ENCODE assay signal across 9 mouse cellular contexts in genomic region chr16:32523462-32524243, GRCm38 (mm10). TPM values are rescaled to one million over a fixed set of nuclear protein-coding genes. Genes with fewer than 3 reads are reported as not detected.
DNase-seq lines count a peak whose midpoint lies in the region; ATAC-seq lines count a peak whose summit lies in the region.
"Had no signal": no experiment of that assay in that cellular context is flagged by ENCODE, and none has a peak within 500 bp of the region (broad histone marks: within the 10 kb centered on the region; RNA-seq: fewer than 3 reads in every experiment).

No protein-coding gene starts in this region.

- peak; percentile 30 for ATAC-seq in inflammation-experienced regulatory T-cells, adult 6 months

- DNase-seq in ovary, postnatal 14 days (ENCODE audit: low spot score), result peak; percentile 47
- no peak for DNase-seq in ovary, postnatal 10 days (ENCODE audit: low spot score)
- DNase-seq in brain, adult 2 months (ENCODE audit: low read depth, low spot score), result peak; percentile 53
- peak; percentile 68 for DNase-seq in gastrocnemius, postnatal 25 days
- peak; percentile 70 for DNase-seq in mesoderm, embryonic 11.5 days (ENCODE audit: low read depth, low spot score)
- no peak for DNase-seq in layer of hippocampus, postnatal 14 days (ENCODE audit: low spot score in 2 of 2)
- no peak for DNase-seq in layer of hippocampus, postnatal 25 days (ENCODE audit: extremely low spot score in 1 of 2, low spot score in 1 of 2)

RNA-seq across cellular contexts. Expression of gene Zdhhc19, which starts 27.6 kb away (rescaled TPM):
- total RNA-seq in gastrocnemius, postnatal 25 days (2021), result not detected
- under 1 TPM in 1 of 3 experiments, not detected in 2; 0.32 TPM for polyA plus RNA-seq in inflammation-experienced regulatory T-cells, adult 6 months (2017; shearing (Covaris generic))
- not detected for total RNA-seq in layer of hippocampus, postnatal 14 days (2021)
- not detected for total RNA-seq in layer of hippocampus, postnatal 25 days (2021)
- polyA plus RNA-seq: liver, embryonic 14.5 days had no signal

RNA-seq across cellular contexts. Expression of gene Slc51a, which starts 36.0 kb away (rescaled TPM):
- total RNA-seq in gastrocnemius, postnatal 25 days (2021), result not detected
- not detected for polyA plus RNA-seq in inflammation-experienced regulatory T-cells, adult 6 months (2017; shearing (Covaris generic))
- total RNA-seq in layer of hippocampus, postnatal 14 days (2021), result not detected
- total RNA-seq in layer of hippocampus, postnatal 25 days (2021), result not detected

Comparison
In these comparisons a context has a peak if more than half of its experiments do, and no peak if none do; other contexts are left out.
1. DNase-seq: peak in ovary, postnatal 14 days (single experiment), brain, adult 2 months (single experiment), gastrocnemius, postnatal 25 days (single experiment) and mesoderm, embryonic 11.5 days (single experiment); none in ovary, postnatal 10 days (single experiment), layer of hippocampus, postnatal 14 days (0 of 2) and layer of hippocampus, postnatal 25 days (0 of 2).